Mouse (Mus musculus): ENCODE data around the gene Prss38. TPM values are rescaled to one million over a fixed set of nuclear protein-coding genes. Genes with fewer than 3 reads are reported as not detected.

Prss38 gene
- polyA plus RNA-seq, 1 experiment from 2014 or later: not detected

- Histone ChIP-seq H3K4me1 (no peaks in the 10 kb centered on the region), H3K27ac (no peak overlapping the region), H3K9me3 (replicated peaks) (no peaks in the 10 kb centered on the region), H3K36me3 (no peaks in the 10 kb centered on the region), H3K4me2 (no peak overlapping the region), H3K9ac (no peak overlapping the region), H3K27me3 (replicated peaks) (peaks cover 11% of the 10 kb centered on the region; the same call in 1 of the 2 replicates), H3K4me3 (no peak overlapping the region)
- 68% methylated on average over 13 of the region's 13 CpGs for WGBS (ENCODE audit: insufficient replicate concordance)
- no peak for ATAC-seq
Measured at GRCm38 (mm10) chr11:59337955-59338735, 37.3 kb downstream of the Prss38 start.

GRCm38 (mm10) chr11:59336381-59336780 is 39.1 kb downstream of the Prss38 start:
- H3K4me3 ChIP-seq: no peak overlapping the region
- ATAC-seq: no peak
- H3K9me3 ChIP-seq (replicated peaks): no peaks in the 10 kb centered on the region
- 18% methylated on average over 1 of the region's 1 CpGs for WGBS (ENCODE audit: insufficient replicate concordance)
- H3K36me3 ChIP-seq: no peaks in the 10 kb centered on the region
- no peak overlapping the region for H3K4me2 ChIP-seq
- H3K27me3 ChIP-seq (replicated peaks): peaks cover 19% of the 10 kb centered on the region; the same call in 1 of the 2 replicates
- no peak overlapping the region for H3K27ac ChIP-seq
- H3K9ac ChIP-seq: no peak overlapping the region
- no peaks in the 10 kb centered on the region for H3K4me1 ChIP-seq

GRCm38 (mm10) chr11:59335942-59336341 is 39.5 kb downstream of the Prss38 start:
- Histone ChIP-seq H3K9ac (no peak overlapping the region), H3K4me2 (no peak overlapping the region), H3K9me3 (replicated peaks) (no peaks in the 10 kb centered on the region), H3K27me3 (replicated peaks) (peaks cover 19% of the 10 kb centered on the region; the same call in 1 of the 2 replicates), H3K4me1 (no peaks in the 10 kb centered on the region), H3K4me3 (no peak overlapping the region), H3K36me3 (no peaks in the 10 kb centered on the region), H3K27ac (no peak overlapping the region)
- WGBS (ENCODE audit: insufficient replicate concordance): 33% methylated on average over 2 of the region's 2 CpGs
- ATAC-seq: no peak

GRCm38 (mm10) chr11:59335150-59335549 is 40.3 kb downstream of the Prss38 start:
- Histone ChIP-seq H3K9ac (no peak overlapping the region), H3K4me3 (no peak overlapping the region), H3K4me2 (no peak overlapping the region), H3K4me1 (no peaks in the 10 kb centered on the region), H3K9me3 (replicated peaks) (no peaks in the 10 kb centered on the region), H3K27ac (no peak overlapping the region), H3K27me3 (replicated peaks) (peaks cover 19% of the 10 kb centered on the region; the same call in 1 of the 2 replicates), H3K36me3 (no peaks in the 10 kb centered on the region)
- 60% methylated on average over 4 of the region's 4 CpGs for WGBS (ENCODE audit: insufficient replicate concordance)
- ATAC-seq: no peak

GRCm38 (mm10) chr11:59332938-59333337 is 42.5 kb downstream of the Prss38 start:
- Histone ChIP-seq H3K4me2 (no peak overlapping the region), H3K36me3 (no peaks in the 10 kb centered on the region), H3K27me3 (replicated peaks) (peaks cover 37% of the 10 kb centered on the region), H3K4me1 (no peaks in the 10 kb centered on the region), H3K27ac (no peak overlapping the region), H3K9me3 (replicated peaks) (no peaks in the 10 kb centered on the region), H3K9ac (no peak overlapping the region), H3K4me3 (no peak overlapping the region)
- WGBS (ENCODE audit: insufficient replicate concordance): 55% methylated on average over 9 of the region's 9 CpGs
- ATAC-seq: no peak

- Histone ChIP-seq H3K9me3 (replicated peaks) (no peaks in the 10 kb centered on the region), H3K9ac (no peak overlapping the region), H3K27me3 (replicated peaks) (peaks cover 47% of the 10 kb centered on the region), H3K36me3 (no peaks in the 10 kb centered on the region), H3K4me1 (no peaks in the 10 kb centered on the region), H3K4me2 (no peak overlapping the region), H3K4me3 (no peak overlapping the region), H3K27ac (no peak overlapping the region)
- WGBS (ENCODE audit: insufficient replicate concordance): 61% methylated on average over 16 of the region's 16 CpGs
- no peak for ATAC-seq
Measured at GRCm38 (mm10) chr11:59331167-59331869, 44.1 kb downstream of the Prss38 start.

GRCm38 (mm10) chr11:59330560-59330959 is 44.9 kb downstream of the Prss38 start:
- no peak overlapping the region for H3K4me2 ChIP-seq

GRCm38 (mm10) chr11:59329616-59330015 is 45.8 kb downstream of the Prss38 start:
- no peak for ATAC-seq
- 39% methylated on average over 6 of the region's 6 CpGs for WGBS (ENCODE audit: insufficient replicate concordance)
- no peak overlapping the region for H3K9ac ChIP-seq
- H3K27ac ChIP-seq: no peak overlapping the region
- H3K4me2 ChIP-seq: no peak overlapping the region
- no peaks in the 10 kb centered on the region for H3K9me3 ChIP-seq (replicated peaks)
- H3K4me1 ChIP-seq: no peaks in the 10 kb centered on the region
- peaks cover 51% of the 10 kb centered on the region for H3K27me3 ChIP-seq (replicated peaks)
- no peak overlapping the region for H3K4me3 ChIP-seq
- no peaks in the 10 kb centered on the region for H3K36me3 ChIP-seq

More at GRCm38 (mm10) chr11:59330560-59330959, 44.9 kb downstream of the Prss38 start:
- WGBS (ENCODE audit: insufficient replicate concordance): 38% methylated on average over 5 of the region's 5 CpGs
- Histone ChIP-seq H3K9me3 (replicated peaks) (no peaks in the 10 kb centered on the region), H3K27me3 (replicated peaks) (peaks cover 51% of the 10 kb centered on the region), H3K4me1 (no peaks in the 10 kb centered on the region), H3K4me3 (no peak overlapping the region), H3K36me3 (no peaks in the 10 kb centered on the region), H3K9ac (no peak overlapping the region), H3K27ac (no peak overlapping the region)
- no peak for ATAC-seq

GRCm38 (mm10) chr11:59327625-59328024 is 47.8 kb downstream of the Prss38 start:
- no peak overlapping the region for H3K4me3 ChIP-seq
- H3K27ac ChIP-seq: no peak overlapping the region
- no peaks in the 10 kb centered on the region for H3K4me1 ChIP-seq
- peaks cover 42% of the 10 kb centered on the region for H3K27me3 ChIP-seq (replicated peaks)
- no peak overlapping the region for H3K9ac ChIP-seq
- 73% methylated on average over 18 of the region's 18 CpGs for WGBS (ENCODE audit: insufficient replicate concordance)
- no peaks in the 10 kb centered on the region for H3K36me3 ChIP-seq
- ATAC-seq: no peak
- no peaks in the 10 kb centered on the region for H3K9me3 ChIP-seq (replicated peaks)
- H3K4me2 ChIP-seq: no peak overlapping the region

GRCm38 (mm10) chr11:59324777-59325176 is 50.7 kb downstream of the Prss38 start:
- no peak for ATAC-seq

GRCm38 (mm10) chr11:59322988-59323387 is 52.5 kb downstream of the Prss38 start:
- H3K27me3 ChIP-seq (replicated peaks): peaks cover 29% of the 10 kb centered on the region

More at GRCm38 (mm10) chr11:59324777-59325176, 50.7 kb downstream of the Prss38 start:
- Histone ChIP-seq H3K4me2 (no peak overlapping the region), H3K27me3 (replicated peaks) (peaks cover 43% of the 10 kb centered on the region), H3K4me1 (no peaks in the 10 kb centered on the region), H3K9ac (no peak overlapping the region), H3K9me3 (replicated peaks) (no peaks in the 10 kb centered on the region), H3K27ac (no peak overlapping the region), H3K36me3 (no peaks in the 10 kb centered on the region), H3K4me3 (no peak overlapping the region)
- 48% methylated on average over 5 of the region's 5 CpGs for WGBS (ENCODE audit: insufficient replicate concordance)

More at GRCm38 (mm10) chr11:59322988-59323387, 52.5 kb downstream of the Prss38 start:
- H3K9me3 ChIP-seq (replicated peaks): no peaks in the 10 kb centered on the region
- H3K4me1 ChIP-seq: no peaks in the 10 kb centered on the region
- H3K4me3 ChIP-seq: no peak overlapping the region
- no peak overlapping the region for H3K9ac ChIP-seq
- WGBS (ENCODE audit: insufficient replicate concordance): 65% methylated on average over 3 of the region's 3 CpGs
- no peak for ATAC-seq
- no peaks in the 10 kb centered on the region for H3K36me3 ChIP-seq
- H3K4me2 ChIP-seq: no peak overlapping the region
- no peak overlapping the region for H3K27ac ChIP-seq

Measured in liver, embryonic 12.5 days (tissue).